Mouse (Mus musculus): ENCODE measurements around the gene Olfm1. TPM values are rescaled to one million over a fixed set of nuclear protein-coding genes. Genes with fewer than 3 reads are reported as not detected.

Olfm1 gene
- polyA plus RNA-seq, 1 experiment from 2014 or later, result 21.6 TPM

DNA sequence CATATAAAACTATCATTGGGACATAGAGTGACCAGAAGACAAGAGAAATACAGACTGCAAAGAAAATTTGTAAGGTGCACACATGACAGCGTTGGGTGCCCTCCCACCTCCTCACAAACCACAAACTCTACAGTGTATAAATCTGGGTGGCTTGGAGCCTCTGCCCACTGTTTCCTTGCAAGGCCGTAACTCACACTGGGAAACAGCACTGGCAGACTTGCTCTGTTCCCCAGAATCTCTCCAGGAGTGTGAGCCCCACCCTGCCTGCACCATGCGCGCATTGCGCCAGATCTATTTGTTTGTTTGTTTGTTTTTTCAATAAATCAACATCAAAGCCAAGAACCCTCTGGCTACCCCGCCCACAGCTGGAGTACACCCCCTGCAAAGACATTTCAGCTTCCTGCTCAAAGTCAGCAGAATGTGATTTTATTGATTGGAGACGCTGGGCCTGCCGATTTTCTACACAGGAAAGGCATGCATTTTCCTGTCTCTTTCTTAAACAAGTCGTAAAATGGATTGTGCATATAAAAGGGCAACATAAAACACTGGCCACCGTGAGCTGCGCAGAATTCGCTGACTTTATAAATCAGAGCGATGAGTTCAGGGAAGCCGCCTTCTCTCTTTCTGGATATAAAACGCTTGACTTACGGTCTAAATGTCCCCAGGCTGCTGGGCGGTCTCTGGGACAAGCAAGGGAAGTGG, 48.9 kb downstream of the Olfm1 start:
- no peak overlapping the region for H3K4me2 ChIP-seq
- no peaks in the 10 kb centered on the region for H3K36me3 ChIP-seq
- ATAC-seq (ENCODE audit: insufficient read depth, low FRiP score, low read depth), result no peak
- H3K27ac ChIP-seq, result no peak overlapping the region
- H3K9me3 ChIP-seq, result no peaks in the 10 kb centered on the region
- H3K9ac ChIP-seq, result no peak overlapping the region
- no peaks in the 10 kb centered on the region for H3K27me3 ChIP-seq (replicated peaks)
- no peak overlapping the region for H3K4me3 ChIP-seq (replicated peaks)
- WGBS, result 56% methylated on average over 17 of the region's 17 CpGs
- H3K4me1 ChIP-seq, result no peaks in the 10 kb centered on the region

DNA sequence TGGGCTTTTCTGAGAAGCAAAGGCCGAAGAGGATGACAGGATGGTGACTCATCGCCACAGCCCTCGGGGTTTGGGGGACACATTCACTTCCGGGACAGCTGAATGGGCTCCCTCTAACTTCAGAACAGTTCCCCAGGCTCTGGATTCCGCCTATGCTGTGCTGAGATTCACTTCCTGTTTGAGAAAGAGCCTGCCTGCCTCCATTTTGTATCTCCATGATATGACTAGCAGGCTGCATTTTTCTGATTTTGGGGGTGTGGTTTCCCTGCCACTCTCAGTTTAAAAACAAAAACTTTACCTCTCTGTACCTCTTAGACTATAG, 49.4 kb downstream of the Olfm1 start:
- no peak overlapping the region for H3K4me3 ChIP-seq (replicated peaks)
- WGBS, result 49% methylated on average over 5 of the region's 5 CpGs
- ATAC-seq (ENCODE audit: insufficient read depth, low FRiP score, low read depth), result no peak
- no peaks in the 10 kb centered on the region for H3K9me3 ChIP-seq
- H3K27me3 ChIP-seq (replicated peaks), result no peaks in the 10 kb centered on the region
- no peaks in the 10 kb centered on the region for H3K4me1 ChIP-seq
- H3K36me3 ChIP-seq, result no peaks in the 10 kb centered on the region
- H3K27ac ChIP-seq, result no peak overlapping the region
- no peak overlapping the region for H3K9ac ChIP-seq
- no peak overlapping the region for H3K4me2 ChIP-seq

DNA sequence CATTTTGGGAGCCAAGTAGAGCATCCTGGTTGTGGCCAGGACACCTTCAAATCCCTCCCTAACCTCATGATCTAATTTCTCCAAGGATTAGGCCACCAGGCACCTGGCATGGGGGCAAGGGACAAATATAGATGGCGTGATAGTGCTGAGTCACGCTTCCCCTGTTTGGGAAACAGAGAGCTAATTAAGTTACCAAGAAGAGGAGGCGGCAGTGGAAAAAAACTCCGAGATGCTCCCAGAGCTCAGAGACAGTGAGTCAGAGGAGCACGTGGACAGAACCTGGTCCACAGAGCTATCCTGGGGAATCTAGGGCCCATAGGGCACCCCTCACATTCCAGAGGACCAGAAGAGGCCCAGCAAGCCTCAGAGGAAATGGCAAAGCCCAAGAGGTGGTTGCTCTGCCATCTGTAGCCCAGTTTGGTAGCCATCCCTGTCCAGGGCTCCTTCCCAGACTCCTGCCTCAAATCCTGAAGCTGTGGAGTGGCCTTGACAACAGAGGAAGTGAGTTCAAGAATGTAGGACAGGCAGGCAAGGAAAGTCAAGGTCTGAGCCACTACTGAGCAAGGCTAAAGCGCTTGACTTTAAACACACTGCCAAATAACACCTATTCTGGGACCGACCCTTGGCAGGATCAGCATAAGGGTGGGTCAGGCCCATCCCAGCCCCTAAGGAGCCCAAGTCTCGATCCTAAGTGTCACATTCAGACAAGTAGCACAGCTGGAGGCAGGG, 52.0 kb downstream of the Olfm1 start:
- ATAC-seq (ENCODE audit: insufficient read depth, low FRiP score, low read depth), result no peak
- Histone ChIP-seq H3K4me3 (replicated peaks) (no peak overlapping the region), H3K9ac (no peak overlapping the region), H3K4me2 (no peak overlapping the region), H3K36me3 (no peaks in the 10 kb centered on the region), H3K27ac (no peak overlapping the region), H3K9me3 (no peaks in the 10 kb centered on the region), H3K27me3 (replicated peaks) (no peaks in the 10 kb centered on the region), H3K4me1 (no peaks in the 10 kb centered on the region)
- WGBS, result 73% methylated on average over 8 of the region's 8 CpGs

DNA sequence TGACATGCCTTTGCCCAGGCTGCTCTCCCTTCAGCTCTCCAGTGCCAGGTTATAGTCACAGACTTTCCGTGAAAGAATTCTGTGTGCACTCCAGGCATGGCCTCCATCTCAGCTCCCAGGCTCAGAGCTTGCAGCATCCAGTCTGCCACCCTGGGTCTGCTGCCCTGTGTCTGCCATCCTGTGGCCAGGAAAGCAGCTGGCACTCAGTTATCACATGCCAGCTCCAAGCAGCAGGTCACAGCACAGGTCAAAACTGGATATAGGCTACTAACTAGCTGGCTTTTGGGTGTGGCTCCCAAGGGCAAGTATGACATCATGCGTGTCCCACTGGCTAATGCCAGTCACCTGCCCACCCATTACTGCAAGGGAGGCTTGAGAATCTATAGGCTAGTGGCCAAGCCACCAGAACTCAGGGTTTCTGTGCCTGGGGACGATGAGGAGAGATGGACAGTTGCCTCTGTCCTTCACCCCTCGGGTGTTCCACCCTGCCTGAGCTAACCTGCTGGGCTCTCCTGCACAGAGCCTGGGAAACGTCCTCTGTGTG, 53.4 kb downstream of the Olfm1 start:
- Histone ChIP-seq H3K27ac (no peak overlapping the region), H3K9me3 (no peaks in the 10 kb centered on the region), H3K9ac (no peak overlapping the region), H3K4me3 (replicated peaks) (no peak overlapping the region), H3K4me2 (no peak overlapping the region), H3K36me3 (no peaks in the 10 kb centered on the region), H3K4me1 (no peaks in the 10 kb centered on the region), H3K27me3 (replicated peaks) (no peaks in the 10 kb centered on the region)
- WGBS, result 68% methylated on average over 5 of the region's 5 CpGs
- no peak for ATAC-seq (ENCODE audit: insufficient read depth, low FRiP score, low read depth)

DNA sequence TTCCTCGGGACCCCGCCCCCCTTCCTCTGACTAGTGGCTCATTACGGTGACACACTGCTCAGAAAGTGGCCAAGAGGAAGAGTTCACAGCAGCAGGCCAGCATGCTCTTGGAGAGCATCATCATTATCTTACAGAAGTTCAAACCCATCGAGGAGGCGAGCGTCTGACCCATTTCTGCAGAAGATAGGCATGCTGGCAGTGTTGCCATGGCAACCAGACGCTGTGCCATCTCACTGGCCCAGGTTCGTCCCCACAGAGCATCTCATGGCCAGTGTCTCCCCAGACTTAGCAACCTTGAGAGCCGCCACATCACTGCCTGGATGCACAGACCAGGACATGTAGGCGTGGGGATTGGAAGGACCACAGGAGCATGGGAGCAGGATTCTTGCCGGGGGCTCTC, 54.3 kb downstream of the Olfm1 start:
- no peak overlapping the region for H3K27ac ChIP-seq
- ATAC-seq (ENCODE audit: insufficient read depth, low FRiP score, low read depth), result no peak
- no peaks in the 10 kb centered on the region for H3K36me3 ChIP-seq
- 78% methylated on average over 11 of the region's 11 CpGs for WGBS
- no peak overlapping the region for H3K9ac ChIP-seq
- no peaks in the 10 kb centered on the region for H3K27me3 ChIP-seq (replicated peaks)
- H3K4me2 ChIP-seq, result no peak overlapping the region
- H3K4me1 ChIP-seq, result no peaks in the 10 kb centered on the region
- H3K9me3 ChIP-seq, result no peaks in the 10 kb centered on the region
- H3K4me3 ChIP-seq (replicated peaks), result no peak overlapping the region

DNA sequence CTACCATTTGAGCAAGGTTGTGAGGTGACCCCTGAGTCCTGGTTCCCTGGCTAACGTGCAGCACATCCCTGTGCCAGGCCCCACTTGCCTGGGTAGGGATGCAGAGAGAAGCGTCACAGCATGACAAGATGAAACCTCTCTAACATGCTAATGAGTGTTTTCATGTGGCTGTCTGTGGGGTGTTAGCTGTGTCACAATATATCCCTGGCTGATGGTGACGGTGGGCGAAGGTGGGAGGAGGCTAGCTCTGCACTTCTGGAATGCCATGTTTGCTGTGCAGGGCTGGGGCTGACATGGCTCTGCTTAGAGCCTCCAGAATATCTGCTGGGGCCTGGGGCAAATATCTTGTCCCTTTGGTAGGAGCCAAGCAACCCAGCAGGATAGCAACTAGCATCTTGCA, 59.8 kb downstream of the Olfm1 start:
- ATAC-seq (ENCODE audit: insufficient read depth, low FRiP score, low read depth), result no peak
- H3K4me2 ChIP-seq, result no peak overlapping the region
- H3K36me3 ChIP-seq, result no peaks in the 10 kb centered on the region
- H3K9ac ChIP-seq, result no peak overlapping the region
- H3K4me1 ChIP-seq, result no peaks in the 10 kb centered on the region
- H3K4me3 ChIP-seq (replicated peaks), result no peak overlapping the region
- H3K27me3 ChIP-seq (replicated peaks), result no peaks in the 10 kb centered on the region
- 81% methylated on average over 4 of the region's 4 CpGs for WGBS
- no peak overlapping the region for H3K27ac ChIP-seq
- H3K9me3 ChIP-seq, result no peaks in the 10 kb centered on the region

DNA sequence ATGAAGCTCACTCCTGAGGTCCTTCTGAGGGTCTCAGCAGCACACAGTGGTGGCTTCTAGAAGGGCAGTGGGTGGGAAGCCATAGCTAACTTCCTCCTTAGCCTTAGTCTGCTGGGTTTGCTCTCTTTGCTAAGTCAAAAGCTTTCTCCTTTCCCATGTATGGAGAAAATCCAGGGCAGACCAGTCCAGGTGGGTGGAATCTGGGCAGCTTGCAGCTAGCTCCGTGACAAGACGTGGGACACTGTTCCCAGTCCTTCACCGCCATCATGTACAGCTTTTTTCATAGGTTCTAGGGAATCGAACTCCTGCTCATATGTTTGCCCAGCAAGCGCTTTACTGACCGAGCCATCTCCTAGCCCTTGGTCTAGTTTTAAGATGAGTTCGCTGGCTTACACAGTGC, 63.2 kb downstream of the Olfm1 start:
- Histone ChIP-seq H3K9ac (no peak overlapping the region), H3K9me3 (no peaks in the 10 kb centered on the region), H3K27ac (no peak overlapping the region), H3K4me2 (no peak overlapping the region), H3K4me1 (no peaks in the 10 kb centered on the region), H3K4me3 (replicated peaks) (no peak overlapping the region), H3K36me3 (no peaks in the 10 kb centered on the region), H3K27me3 (replicated peaks) (no peaks in the 10 kb centered on the region)
- WGBS, result 81% methylated on average over 7 of the region's 7 CpGs
- ATAC-seq (ENCODE audit: insufficient read depth, low FRiP score, low read depth), result no peak

DNA sequence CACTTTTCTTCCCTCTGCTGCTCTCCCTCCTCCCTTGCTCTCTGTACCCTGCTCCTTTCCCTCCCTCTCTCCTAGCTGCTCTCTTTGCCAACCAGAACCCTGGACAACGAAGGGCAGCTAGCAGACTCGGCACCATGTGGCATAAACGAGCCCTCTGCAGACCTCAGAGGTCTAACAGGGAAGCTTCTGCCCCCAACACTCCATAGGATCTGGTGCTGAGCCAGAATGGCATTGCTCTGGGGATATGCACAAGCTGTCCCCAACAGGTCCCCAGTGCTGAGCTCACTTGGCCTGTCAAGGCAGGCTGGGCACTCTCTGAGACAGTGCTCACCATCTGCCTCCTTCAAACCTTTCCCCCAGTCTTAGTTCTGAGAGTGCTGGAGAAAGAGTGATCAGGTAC, 68.6 kb downstream of the Olfm1 start:
- no peak overlapping the region for H3K27ac ChIP-seq
- H3K9me3 ChIP-seq, result no peaks in the 10 kb centered on the region
- no peak overlapping the region for H3K9ac ChIP-seq
- H3K36me3 ChIP-seq, result no peaks in the 10 kb centered on the region
- H3K27me3 ChIP-seq (replicated peaks), result no peaks in the 10 kb centered on the region
- no peak overlapping the region for H3K4me2 ChIP-seq
- H3K4me3 ChIP-seq (replicated peaks), result no peak overlapping the region
- no peaks in the 10 kb centered on the region for H3K4me1 ChIP-seq
- WGBS, result 66% methylated on average over 3 of the region's 3 CpGs
- no peak for ATAC-seq (ENCODE audit: insufficient read depth, low FRiP score, low read depth)

DNA sequence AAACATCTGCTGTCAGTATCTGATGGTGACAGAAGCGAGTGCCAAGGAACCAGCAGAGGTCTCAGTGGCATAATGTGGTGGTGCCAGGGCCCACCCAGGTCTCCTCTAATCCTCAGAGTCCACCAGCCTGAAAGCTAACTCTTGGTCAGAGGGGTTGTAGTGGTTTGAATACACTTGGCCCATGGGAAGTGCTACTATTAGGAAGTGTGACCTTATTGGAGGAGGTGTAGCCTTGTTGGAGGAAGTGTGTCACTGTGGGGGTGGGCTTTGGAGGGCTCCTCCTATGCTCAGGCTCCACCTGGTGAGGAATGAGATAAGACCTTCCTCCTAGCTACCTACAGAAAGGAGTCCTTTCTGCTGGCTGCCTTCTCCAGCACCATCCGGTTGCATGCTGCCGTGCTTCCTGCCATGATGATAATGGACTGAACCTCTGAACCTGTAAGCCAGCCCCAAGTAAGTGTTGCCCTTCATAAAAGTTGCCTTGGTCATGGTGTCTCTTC, 75.0 kb downstream of the Olfm1 start:
- Histone ChIP-seq H3K4me3 (replicated peaks) (no peak overlapping the region), H3K9ac (no peak overlapping the region), H3K4me1 (0 out of 2 replicates have a peak, but pooled peaks cover 5% of the 10 kb centered on the region), H3K9me3 (no peaks in the 10 kb centered on the region), H3K27ac (no peak overlapping the region), H3K36me3 (no peaks in the 10 kb centered on the region), H3K4me2 (no peak overlapping the region), H3K27me3 (replicated peaks) (no peaks in the 10 kb centered on the region)
- 90% methylated on average over 3 of the region's 3 CpGs for WGBS
- ATAC-seq (ENCODE audit: insufficient read depth, low FRiP score, low read depth), result no peak

DNA sequence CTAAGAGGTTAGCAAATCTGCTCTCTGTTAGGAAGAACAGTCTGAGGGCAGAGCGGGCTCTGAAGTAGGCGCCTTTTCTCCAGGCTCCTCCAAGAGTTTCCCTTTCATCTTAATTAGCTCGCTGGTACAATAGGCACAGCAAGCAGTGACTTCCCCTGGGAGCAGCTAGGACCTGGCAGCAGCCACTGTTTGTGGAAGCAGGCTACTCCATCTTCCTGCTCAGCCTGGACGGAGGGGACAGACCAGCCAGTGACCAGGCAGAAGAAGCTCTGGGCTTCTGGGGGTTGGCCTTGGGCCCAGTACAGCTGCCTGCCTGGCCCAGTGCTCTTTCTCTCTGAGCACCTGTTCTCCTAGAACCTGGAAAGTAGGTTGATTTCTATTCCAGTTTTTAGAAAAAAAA, 77.8 kb downstream of the Olfm1 start:
- H3K27ac ChIP-seq, result no peak overlapping the region
- no peak for ATAC-seq (ENCODE audit: insufficient read depth, low FRiP score, low read depth)

DNA sequence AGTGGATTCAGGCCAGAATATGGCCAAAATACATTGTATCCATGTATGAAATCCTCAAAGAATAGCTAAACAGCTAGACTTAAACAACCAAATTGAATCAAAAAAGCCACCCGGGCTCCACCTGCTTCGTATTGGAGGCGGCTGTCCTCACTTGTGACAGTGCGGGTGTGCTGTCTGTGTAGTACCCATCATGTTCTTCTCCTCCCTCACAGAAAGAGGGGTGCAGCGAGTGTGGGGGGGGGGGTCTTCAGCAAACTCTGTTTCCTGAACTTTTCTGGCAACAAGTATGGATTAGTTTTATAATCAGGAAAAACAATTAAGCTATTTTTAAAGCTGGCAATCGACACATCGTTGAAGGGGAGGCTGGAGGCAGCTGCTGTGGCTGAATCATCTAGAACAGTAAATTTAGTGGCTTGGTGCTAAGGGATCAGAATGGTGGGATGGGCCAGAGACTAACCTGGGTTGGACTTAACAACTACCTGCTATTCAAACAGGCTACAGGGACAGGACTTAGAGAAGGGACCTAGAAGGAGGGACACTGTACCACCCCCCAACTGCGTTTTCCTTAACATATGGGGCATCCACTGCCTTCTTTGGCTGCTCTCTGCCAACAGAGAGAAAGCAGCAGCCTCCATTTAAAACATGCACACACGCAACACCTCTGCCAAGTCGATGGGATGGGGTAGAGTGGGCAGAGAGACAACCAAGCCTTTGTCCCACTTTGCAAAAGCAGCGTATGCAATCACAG, 79.6 kb downstream of the Olfm1 start:
- peaks cover 9% of the 10 kb centered on the region; the same call in 1 of the 2 replicates for H3K4me1 ChIP-seq
- H3K9me3 ChIP-seq, result no peaks in the 10 kb centered on the region
- no peak overlapping the region for H3K4me3 ChIP-seq (replicated peaks)
- no peak overlapping the region for H3K27ac ChIP-seq
- no peak overlapping the region for H3K4me2 ChIP-seq
- H3K9ac ChIP-seq, result no peak overlapping the region
- 77% methylated on average over 11 of the region's 11 CpGs for WGBS
- no peaks in the 10 kb centered on the region for H3K36me3 ChIP-seq
- no peak for ATAC-seq (ENCODE audit: insufficient read depth, low FRiP score, low read depth)
- H3K27me3 ChIP-seq (replicated peaks), result no peaks in the 10 kb centered on the region

More for the DNA sequence above, 77.8 kb downstream of the Olfm1 start:
- H3K9me3 ChIP-seq, result no peaks in the 10 kb centered on the region
- H3K4me3 ChIP-seq (replicated peaks), result no peak overlapping the region
- H3K4me1 ChIP-seq, result 0 out of 2 replicates have a peak, but pooled peaks cover 5% of the 10 kb centered on the region
- no peak overlapping the region for H3K9ac ChIP-seq
- no peak overlapping the region for H3K4me2 ChIP-seq
- H3K36me3 ChIP-seq, result no peaks in the 10 kb centered on the region
- WGBS, result 23% methylated on average over 4 of the region's 4 CpGs
- H3K27me3 ChIP-seq (replicated peaks), result no peaks in the 10 kb centered on the region

DNA sequence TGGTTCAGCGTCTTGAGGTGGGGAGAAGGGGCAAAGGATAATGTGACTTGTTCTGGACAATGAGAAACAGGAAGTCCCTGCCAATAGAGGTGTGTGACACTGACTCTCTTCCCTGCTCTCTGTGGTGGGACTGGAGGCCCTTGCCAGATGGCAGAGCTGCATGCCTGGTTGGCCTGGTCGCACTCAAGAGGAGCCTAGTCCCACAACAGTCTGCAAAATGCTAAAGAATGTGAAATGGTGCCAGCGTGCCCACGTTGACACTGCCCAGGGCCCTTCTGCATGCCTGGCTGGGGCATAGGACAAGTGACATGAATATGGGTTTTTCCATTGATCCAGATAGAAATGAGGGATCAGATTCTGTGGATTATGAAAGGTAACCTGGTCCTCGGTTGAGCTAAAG, 81.2 kb downstream of the Olfm1 start:
- 86% methylated on average over 5 of the region's 5 CpGs for WGBS
- Histone ChIP-seq H3K27ac (no peak overlapping the region), H3K9ac (no peak overlapping the region), H3K27me3 (replicated peaks) (no peaks in the 10 kb centered on the region), H3K4me3 (replicated peaks) (no peak overlapping the region), H3K36me3 (no peaks in the 10 kb centered on the region), H3K4me2 (no peak overlapping the region), H3K9me3 (no peaks in the 10 kb centered on the region), H3K4me1 (peaks cover 20% of the 10 kb centered on the region; the same call in 1 of the 2 replicates)
- no peak for ATAC-seq (ENCODE audit: insufficient read depth, low FRiP score, low read depth)

Measured in stomach, embryonic 15.5 days (tissue).